Comparison of ENCODE assay signal across 8 mouse cellular contexts in the genomic region with DNA sequence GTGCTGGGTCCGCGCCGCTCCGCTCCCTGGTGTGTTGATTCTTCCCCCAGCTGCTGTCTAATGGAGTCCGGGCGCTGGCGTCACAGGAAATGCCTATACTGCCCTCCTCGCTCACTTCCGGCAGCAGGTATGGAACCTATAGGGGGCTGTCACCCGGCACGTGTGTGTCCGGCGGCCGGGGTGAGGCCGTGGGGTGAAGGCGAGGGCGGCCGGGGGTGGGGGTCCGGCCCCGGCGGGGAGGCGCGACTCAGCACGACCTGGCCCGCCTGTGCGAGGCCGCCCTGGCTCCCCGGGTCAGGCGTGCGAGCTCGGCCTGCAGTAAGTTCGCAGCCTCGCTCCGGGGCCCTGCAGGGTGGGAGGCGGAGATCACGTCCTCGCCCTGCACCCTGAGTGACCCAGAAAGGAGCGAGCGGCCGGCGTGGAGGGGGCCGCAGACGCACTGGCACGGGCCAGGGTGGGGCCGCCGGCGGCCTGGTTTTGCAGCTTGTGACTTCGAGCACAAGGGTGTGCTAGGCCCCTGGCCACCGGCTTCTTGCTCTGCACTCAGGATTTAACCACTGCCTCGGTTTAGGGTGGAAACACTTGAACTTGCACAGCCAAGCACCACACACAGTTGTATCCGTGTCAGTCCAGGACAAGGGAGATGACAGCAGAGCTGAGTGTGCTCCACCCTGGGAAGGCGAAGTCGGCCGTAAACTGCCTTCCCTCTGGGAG. TPM values are rescaled to one million over a fixed set of nuclear protein-coding genes. Genes with fewer than 3 reads are reported as not detected.
A peak's percentile ranks its signal among the peaks of the same experiment; 100 is the strongest.
DNase-seq lines count a peak whose midpoint lies in the region; ATAC-seq and TF ChIP-seq lines count a peak whose summit lies in the region.

A gene (minus strand): TSS at position 82 of the 714 bp plus-strand sequence.

- H3K36me3 ChIP-seq in C2C12 (ENCODE audit: control insufficient read depth, insufficient read depth): peaks cover 32% of the 10 kb centered on the region
- peaks cover 10% of the 10 kb centered on the region for H3K36me3 ChIP-seq in heart, embryonic 12.5 days
- no peaks in the 10 kb centered on the region for H3K36me3 ChIP-seq in kidney, postnatal 0 days (ENCODE audit: insufficient read depth, low read length)
- peaks cover 6% of the 10 kb centered on the region; the same call in 1 of the 2 replicates for H3K36me3 ChIP-seq in liver, embryonic 11.5 days (ENCODE audit: control insufficient read depth, insufficient read depth, low read length)
- H3K36me3 ChIP-seq in stomach, embryonic 14.5 days (ENCODE audit: control insufficient read depth, insufficient read depth, low read length): peaks cover 5% of the 10 kb centered on the region

- peaks cover 79% of the 10 kb centered on the region for H3K79me2 ChIP-seq in C2C12 (ENCODE audit: control insufficient read depth, insufficient read depth)

- WGBS in heart, embryonic 12.5 days: under 1% methylated on average over 50 of the region's 54 CpGs
- WGBS in kidney, postnatal 0 days: under 1% methylated on average over 54 of the region's 54 CpGs
- WGBS in liver, embryonic 11.5 days: 1% methylated on average over 50 of the region's 54 CpGs
- WGBS in stomach, embryonic 14.5 days: under 1% methylated on average over 54 of the region's 54 CpGs

- peak within 1 kb of the TSS; percentile 92 for H3K4me2 ChIP-seq in heart, embryonic 12.5 days
- H3K4me2 ChIP-seq in kidney, postnatal 0 days (ENCODE audit: low read length): peak within 1 kb of the TSS; percentile 89
- peak within 1 kb of the TSS; percentile 65 for H3K4me2 ChIP-seq in liver, embryonic 11.5 days
- peak within 1 kb of the TSS; percentile 91 for H3K4me2 ChIP-seq in stomach, embryonic 14.5 days (replicated peaks; ENCODE audit: low read depth, low read length)

- peak within 1 kb of the TSS; percentile 98 for H3K9ac ChIP-seq in heart, embryonic 12.5 days
- peak within 1 kb of the TSS; percentile 99 for H3K9ac ChIP-seq in kidney, postnatal 0 days (ENCODE audit: low read depth, low read length)
- H3K9ac ChIP-seq in liver, embryonic 11.5 days (ENCODE audit: low read depth, low read length): peak within 1 kb of the TSS; percentile 98
- peak within 1 kb of the TSS; percentile 95 for H3K9ac ChIP-seq in stomach, embryonic 14.5 days (replicated peaks; ENCODE audit: low read depth, low read length)

- H3K27me3 ChIP-seq in C2C12 (ENCODE audit: control insufficient read depth, insufficient read depth, insufficient read length): no peaks in the 10 kb centered on the region
- no peaks in the 10 kb centered on the region for H3K27me3 ChIP-seq in heart, embryonic 12.5 days (replicated peaks)
- H3K27me3 ChIP-seq in kidney, postnatal 0 days (ENCODE audit: insufficient read depth, low read length): no peaks in the 10 kb centered on the region
- H3K27me3 ChIP-seq in liver, embryonic 11.5 days (replicated peaks; ENCODE audit: control insufficient read depth, insufficient read depth, low read length): no peaks in the 10 kb centered on the region
- H3K27me3 ChIP-seq in stomach, embryonic 14.5 days (ENCODE audit: control insufficient read depth, insufficient read depth, low read length): no peaks in the 10 kb centered on the region

- H3K79me3 ChIP-seq in C2C12 (ENCODE audit: low read depth): peaks cover 38% of the 10 kb centered on the region

- peak; percentile 95 for DNase-seq in brain, adult 2 months (ENCODE audit: low read depth, low spot score)
- DNase-seq in kidney, postnatal 0 days (ENCODE audit: low spot score): peak; percentile 93
- DNase-seq in liver, embryonic 11.5 days (ENCODE audit: low spot score): peak; percentile 91
- DNase-seq in naive thymus-derived CD4-positive, alpha-beta T cell, adult 2 months (ENCODE audit: low read depth): peak; percentile 87

- H3K9me3 ChIP-seq in heart, embryonic 12.5 days (replicated peaks): no peaks in the 10 kb centered on the region
- H3K9me3 ChIP-seq in kidney, postnatal 0 days (replicated peaks; ENCODE audit: low read length): no peaks in the 10 kb centered on the region
- H3K9me3 ChIP-seq in liver, embryonic 11.5 days (ENCODE audit: control insufficient read depth, low read length): no peaks in the 10 kb centered on the region
- no peaks in the 10 kb centered on the region for H3K9me3 ChIP-seq in stomach, embryonic 14.5 days (ENCODE audit: control insufficient read depth, low read depth, low read length)

- peak; percentile 40 for ATAC-seq in erythroblast, adult 5-6 weeks (replicated peaks; ENCODE audit: low FRiP score, poor library complexity, severe bottlenecking)
- peak; percentile 90 for ATAC-seq in heart, embryonic 12.5 days (ENCODE audit: insufficient number of reproducible peaks, low FRiP score)
- peak; percentile 87 for ATAC-seq in kidney, postnatal 0 days (replicated peaks; ENCODE audit: low FRiP score, low read depth)
- peak; percentile 83 for ATAC-seq in liver, embryonic 11.5 days (replicated peaks; ENCODE audit: low FRiP score)
- peak; percentile 93 for ATAC-seq in stomach, embryonic 14.5 days (ENCODE audit: insufficient number of reproducible peaks, insufficient read depth, low FRiP score, low read depth)

- H3K27ac ChIP-seq in heart, embryonic 12.5 days (ENCODE audit: poor library complexity, severe bottlenecking): peak within 1 kb of the TSS; percentile 98
- H3K27ac ChIP-seq in kidney, postnatal 0 days: peak within 1 kb of the TSS; percentile 98
- peak within 1 kb of the TSS; percentile 96 for H3K27ac ChIP-seq in liver, embryonic 11.5 days (ENCODE audit: low read depth, low read length)
- peak within 1 kb of the TSS; percentile 91 for H3K27ac ChIP-seq in stomach, embryonic 14.5 days (ENCODE audit: low read length)

- H3K4me3 ChIP-seq in C2C12 (ENCODE audit: insufficient read depth, poor library complexity, severe bottlenecking): peak within 1 kb of the TSS; percentile 68
- peak within 1 kb of the TSS; percentile 98 for H3K4me3 ChIP-seq in heart, embryonic 12.5 days
- peak within 1 kb of the TSS; percentile 100 for H3K4me3 ChIP-seq in kidney, postnatal 0 days (replicated peaks; ENCODE audit: low read depth, low read length)
- H3K4me3 ChIP-seq in liver, embryonic 11.5 days (ENCODE audit: low read depth, low read length): peak within 1 kb of the TSS; percentile 87
- H3K4me3 ChIP-seq in stomach, embryonic 14.5 days (ENCODE audit: low read depth, low read length): peak within 1 kb of the TSS; percentile 100

- H3ac ChIP-seq in C2C12 (ENCODE audit: control insufficient read depth, insufficient read length, low read depth): peak within 1 kb of the TSS; percentile 94

- TF ChIP-seq CTCF in C2C12 (IDR thresholded peaks at IDR 0.05; ENCODE audit: control insufficient read depth, insufficient read depth, insufficient read length): no peak
- TF ChIP-seq CTCF in kidney, postnatal 0 days (IDR thresholded peaks at IDR 0.05; ENCODE audit: low read depth): no peak; the same call in 1 of the 2 replicates

- H3K4me1 ChIP-seq in heart, embryonic 12.5 days (replicated peaks): peaks cover 28% of the 10 kb centered on the region
- H3K4me1 ChIP-seq in kidney, postnatal 0 days (replicated peaks; ENCODE audit: insufficient read depth, low read length): peaks cover 9% of the 10 kb centered on the region; the same call in 1 of the 2 replicates
- peaks cover 29% of the 10 kb centered on the region for H3K4me1 ChIP-seq in liver, embryonic 11.5 days (replicated peaks; ENCODE audit: control insufficient read depth, insufficient read depth, low read length)
- peaks cover 21% of the 10 kb centered on the region; the same call in 1 of the 2 replicates for H3K4me1 ChIP-seq in stomach, embryonic 14.5 days (ENCODE audit: control insufficient read depth, insufficient read depth, low read length)

TF ChIP-seq in C2C12, 6 proteins besides CTCF, POLR2A, EP300 and RAD21:
- no peak for TF ChIP-seq USF1 (IDR thresholded peaks at IDR 0.05; ENCODE audit: low read depth)
- no peak for TF ChIP-seq CEBPB (IDR thresholded peaks at IDR 0.05; ENCODE audit: low read depth)
- TF ChIP-seq MYOG (IDR thresholded peaks at IDR 0.05; ENCODE audit: control insufficient read depth, extremely low read depth, insufficient read length): no peak
- TF ChIP-seq MYOD1 (IDR thresholded peaks at IDR 0.05; ENCODE audit: control insufficient read depth, insufficient read length, low read depth): no peak
- no peak for TF ChIP-seq FOSL1 (IDR thresholded peaks at IDR 0.05; ENCODE audit: insufficient read depth, low read length, poor library complexity, severe bottlenecking)
- no peak for TF ChIP-seq MAX (IDR thresholded peaks at IDR 0.05)

RNA-seq across cellular contexts. Expression of the gene that starts here (rescaled TPM):
- polyA plus RNA-seq in C2C12 (2012; fragmentation: generic; extraction: Trizol): 38.4 TPM
- 871 and 922 TPM in 2 replicates for total RNA-seq in erythroblast, adult 5-6 weeks (2015; ENCODE audit: low replicate concordance)
- total RNA-seq in erythroblast, adult 5-6 weeks (2017; ENCODE audit: low replicate concordance): 1,326 and 1,581 TPM in 2 replicates
- polyA plus RNA-seq in heart, embryonic 12.5 days (2016; fragmentation: Nextera tagmentation; extraction: Ambion mirVana): 35.2 and 37.9 TPM in 2 replicates
- polyA plus RNA-seq in kidney, postnatal 0 days (2015; fragmentation: Nextera tagmentation; extraction: Ambion mirVana): 39.8 and 40.4 TPM in 2 replicates
- 33.8 and 40.0 TPM in 2 replicates for polyA plus RNA-seq in liver, embryonic 11.5 days (2014; fragmentation: Nextera tagmentation; extraction: Ambion mirVana)
- polyA plus RNA-seq in stomach, embryonic 14.5 days (2014; fragmentation: Nextera tagmentation; extraction: Ambion mirVana): 54.7 and 56.7 TPM in 2 replicates

Comparison
In these comparisons a context has a peak if more than half of its experiments do, and no peak if none do; other contexts are left out.
1. Peak in every context shown above with its lines: DNase-seq, ATAC-seq, H3K4me3 ChIP-seq and H3K27ac ChIP-seq.
2. ATAC-seq: peak in every context shown above with its lines; median percentile 93 in stomach, embryonic 14.5 days; 90 in heart, embryonic 12.5 days; 87 in kidney, postnatal 0 days; 83 in liver, embryonic 11.5 days; 40 in erythroblast, adult 5-6 weeks.